Mouse (Mus musculus) olfactory bulb, adult 2 months (tissue): ENCODE measurements around the gene Plekha6.

Experiments used
- CTCF ChIP-seq: fragments of 200-500 bp; IDR thresholded peaks from 2 replicates; pipeline ENCODE4 v1.5.1; 2012; ENCODE audit warnings: low read depth, mild to moderate bottlenecking, low read length, moderate library complexity; ENCODE audit not compliant: insufficient read depth
- POLR2A ChIP-seq: fragments of 200-500 bp; IDR thresholded peaks from 2 replicates; pipeline ENCODE4 v1.6.1; 2012; ENCODE audit warnings: mild to moderate bottlenecking, low read depth, low read length, moderate library complexity; ENCODE audit not compliant: insufficient read depth

DNA sequence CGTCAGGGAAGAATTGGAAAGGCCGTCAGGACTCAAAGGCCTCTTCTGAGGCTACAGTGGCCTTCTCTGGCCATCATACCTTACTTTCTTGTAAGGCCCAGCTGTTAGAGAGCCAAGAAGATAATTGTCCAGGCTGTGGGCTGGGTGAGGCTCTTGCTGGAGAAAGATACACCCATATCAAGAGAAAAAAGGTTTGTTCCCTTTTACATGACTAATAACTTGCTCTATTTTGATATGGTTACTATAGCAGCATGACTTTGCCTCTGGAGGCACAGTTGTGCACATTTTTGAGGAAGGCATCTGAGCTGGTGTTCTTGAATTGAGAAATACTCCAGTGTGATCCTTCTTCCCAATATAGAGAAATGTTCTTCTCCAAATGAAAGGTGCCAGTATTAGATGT is 30.6 kb upstream of the Plekha6 start:
- no peak for TF ChIP-seq POLR2A
- TF ChIP-seq CTCF = no peak
